Mouse (Mus musculus): ENCODE data around the gene Fam124b. TPM values are rescaled to one million over a fixed set of nuclear protein-coding genes. Genes with fewer than 3 reads are reported as not detected.

Fam124b gene
- 1 to 10 TPM in 1 of 2 experiments, under 1 TPM in 1; 0.23 to 1.2 TPM for total RNA-seq (2021)
- long read RNA-seq, experiment 1, result 0 reads
- long read RNA-seq, experiment 2, result 0 reads

GRCm38 (mm10) chr1:80218268-80218667, at the start of gene Fam124b:
Gene Fam124b, minus strand, starts transcription at chr1:80218473.
- intact Hi-C loops (cut with DNase I), result no loop called here
- DNase-seq, result peak; percentile 28 to 33

GRCm38 (mm10) chr1:80260443-80260842, 42.2 kb upstream of the Fam124b start:
- DNase-seq, result no peak
- intact Hi-C loops (cut with DNase I), result no loop called here

GRCm38 (mm10) chr1:80258632-80259031, 40.4 kb upstream of the Fam124b start:
- DNase-seq, result no peak
- intact Hi-C loops (cut with DNase I), result no loop called here

- DNase-seq, result no peak
- intact Hi-C loops (cut with DNase I), result no loop called here
Measured at GRCm38 (mm10) chr1:80253309-80253708, 35.0 kb upstream of the Fam124b start.

GRCm38 (mm10) chr1:80250247-80250646, 32.0 kb upstream of the Fam124b start:
- DNase-seq, result no peak
- intact Hi-C loops (cut with DNase I), result no loop called here

- DNase-seq, result no peak
Measured at GRCm38 (mm10) chr1:80247131-80247530, 28.9 kb upstream of the Fam124b start.

GRCm38 (mm10) chr1:80244123-80244522, 25.9 kb upstream of the Fam124b start:
- intact Hi-C loops (cut with DNase I), result no loop called here
- DNase-seq, result no peak

More at GRCm38 (mm10) chr1:80247131-80247530, 28.9 kb upstream of the Fam124b start:
- intact Hi-C loops (cut with DNase I), result no loop called here

- intact Hi-C loops (cut with DNase I), result no loop called here
- no peak for DNase-seq
Measured at GRCm38 (mm10) chr1:80241579-80241978, 23.3 kb upstream of the Fam124b start.

GRCm38 (mm10) chr1:80240017-80240660, 21.9 kb upstream of the Fam124b start:
- DNase-seq, result peak in 1 of 2 experiments; percentile 14
- intact Hi-C loops (cut with DNase I), result no loop called here

GRCm38 (mm10) chr1:80239481-80239880, 21.2 kb upstream of the Fam124b start:
- intact Hi-C loops (cut with DNase I), result no loop called here
- DNase-seq, result no peak

GRCm38 (mm10) chr1:80236951-80237702, 18.9 kb upstream of the Fam124b start:
- intact Hi-C loops (cut with DNase I), result no loop called here
- DNase-seq, result no peak

- DNase-seq, result no peak
- intact Hi-C loops (cut with DNase I), result no loop called here
Measured at GRCm38 (mm10) chr1:80236126-80236525, 17.9 kb upstream of the Fam124b start.

- DNase-seq, result no peak
- intact Hi-C loops (cut with DNase I), result no loop called here
Measured at GRCm38 (mm10) chr1:80230612-80231011, 12.3 kb upstream of the Fam124b start.

GRCm38 (mm10) chr1:80224839-80225412, 6.7 kb upstream of the Fam124b start:
- DNase-seq, result peak; percentile 29 to 32
- intact Hi-C loops (cut with DNase I), result no loop called here

GRCm38 (mm10) chr1:80221151-80221550, 2.9 kb upstream of the Fam124b start:
- intact Hi-C loops (cut with DNase I), result no loop called here
- peak; percentile 28 to 34 for DNase-seq

- no peak for DNase-seq
- intact Hi-C loops (cut with DNase I), result no loop called here
Measured at GRCm38 (mm10) chr1:80213826-80214225, 4.4 kb downstream of the Fam124b start.

GRCm38 (mm10) chr1:80213146-80213545, 5.1 kb downstream of the Fam124b start:
- no peak for DNase-seq
- intact Hi-C loops (cut with DNase I), result no loop called here

- intact Hi-C loops (cut with DNase I), result no loop called here
- DNase-seq, result no peak
Measured at GRCm38 (mm10) chr1:80202314-80202713, 16.0 kb downstream of the Fam124b start.

- intact Hi-C loops (cut with DNase I), result no loop called here
- no peak for DNase-seq
Measured at GRCm38 (mm10) chr1:80192837-80193236, 25.4 kb downstream of the Fam124b start.

- DNase-seq, result no peak
- intact Hi-C loops (cut with DNase I), result loop anchor here (2.0 to 10.0 kb wide), 4 partner anchors 61 to 1103 kb away; no protein-coding TSS in a partner anchor
Measured at GRCm38 (mm10) chr1:80181414-80181805, 36.9 kb downstream of the Fam124b start.

- DNase-seq, result peak in 1 of 2 experiments; percentile 15
- intact Hi-C loops (cut with DNase I), result loop anchor here (2.0 to 10.0 kb wide), 4 partner anchors 62 to 1104 kb away; no protein-coding TSS in a partner anchor
Measured at GRCm38 (mm10) chr1:80180767-80181413, 37.4 kb downstream of the Fam124b start.

Data from gastrocnemius, postnatal 36 days (tissue).